ENCODE assay signal across 23 mouse cellular contexts in genomic region chr4:75861076-75861475, GRCm38 (mm10).
DNase-seq lines count a peak whose midpoint lies in the region; ATAC-seq and TF ChIP-seq lines count a peak whose summit lies in the region.
"Had no signal": no experiment of that assay in that cellular context is flagged by ENCODE, and none has a peak within 500 bp of the region (broad histone marks: within the 10 kb centered on the region; RNA-seq: fewer than 3 reads in every experiment).

No protein-coding gene starts in this region.

- no peaks in the 10 kb centered on the region for H3K9me3 ChIP-seq in lung, embryonic 14.5 days (ENCODE audit: low read depth, low read length)
- no peaks in the 10 kb centered on the region for H3K9me3 ChIP-seq in lung, postnatal 0 days (ENCODE audit: low read length)
- H3K9me3 ChIP-seq in stomach, embryonic 14.5 days (ENCODE audit: control insufficient read depth, low read depth, low read length): no peaks in the 10 kb centered on the region
- no peaks in the 10 kb centered on the region for H3K9me3 ChIP-seq in stomach, postnatal 0 days (ENCODE audit: control insufficient read depth, low read length)
- H3K9me3 ChIP-seq: embryonic facial prominence, embryonic 12.5 days; embryonic facial prominence, embryonic 15.5 days; forebrain, embryonic 10.5 days; forebrain, embryonic 12.5 days had no signal

- 0 out of 2 replicates have a peak, but pooled peaks cover 4% of the 10 kb centered on the region for H3K4me1 ChIP-seq in lung, embryonic 14.5 days (ENCODE audit: insufficient read depth)
- H3K4me1 ChIP-seq in lung, postnatal 0 days (ENCODE audit: insufficient read depth, low read depth, low read length): no peaks in the 10 kb centered on the region
- no peaks in the 10 kb centered on the region for H3K4me1 ChIP-seq in stomach, embryonic 14.5 days (ENCODE audit: control insufficient read depth, insufficient read depth, low read length)
- no peaks in the 10 kb centered on the region for H3K4me1 ChIP-seq in stomach, postnatal 0 days (replicated peaks; ENCODE audit: control insufficient read depth, insufficient read depth)
- H3K4me1 ChIP-seq: embryonic facial prominence, embryonic 15.5 days had no signal

- H3K27ac ChIP-seq in lung, embryonic 14.5 days (ENCODE audit: low read depth): no peak overlapping the region
- H3K27ac ChIP-seq in lung, postnatal 0 days (ENCODE audit: low read length): no peak overlapping the region
- H3K27ac ChIP-seq in stomach, embryonic 14.5 days (ENCODE audit: low read length): no peak overlapping the region
- H3K27ac ChIP-seq in stomach, postnatal 0 days (replicated peaks): no peak overlapping the region
- H3K27ac ChIP-seq: embryonic facial prominence, embryonic 12.5 days; embryonic facial prominence, embryonic 15.5 days; forebrain, embryonic 10.5 days; forebrain, embryonic 12.5 days had no signal

- no peak overlapping the region for H3K9ac ChIP-seq in lung, embryonic 14.5 days
- no peak overlapping the region for H3K9ac ChIP-seq in lung, postnatal 0 days (replicated peaks; ENCODE audit: low read depth)
- H3K9ac ChIP-seq in stomach, embryonic 14.5 days (replicated peaks; ENCODE audit: low read depth, low read length): no peak overlapping the region
- no peak overlapping the region for H3K9ac ChIP-seq in stomach, postnatal 0 days (ENCODE audit: low read length)
- H3K9ac ChIP-seq: embryonic facial prominence, embryonic 12.5 days; embryonic facial prominence, embryonic 15.5 days; forebrain, embryonic 12.5 days had no signal

- ATAC-seq in lung, embryonic 14.5 days (ENCODE audit: insufficient read depth): peak; percentile 45; the same call in 1 of the 2 replicates
- ATAC-seq in lung, postnatal 0 days: no peak
- peak; percentile 71; the same call in 1 of the 2 replicates for ATAC-seq in stomach, embryonic 14.5 days (ENCODE audit: insufficient number of reproducible peaks, insufficient read depth, low FRiP score, low read depth)
- ATAC-seq in stomach, postnatal 0 days (ENCODE audit: low FRiP score, low TSS enrichment): no peak
- ATAC-seq: forebrain, embryonic 14.5 days; forebrain, embryonic 16.5 days had no signal

- no peak overlapping the region for H3K4me3 ChIP-seq in lung, embryonic 14.5 days (ENCODE audit: low read depth, low read length)
- H3K4me3 ChIP-seq in lung, postnatal 0 days (ENCODE audit: low read depth, low read length): no peak overlapping the region
- H3K4me3 ChIP-seq in stomach, embryonic 14.5 days (ENCODE audit: low read depth, low read length): no peak overlapping the region
- no peak overlapping the region for H3K4me3 ChIP-seq in stomach, postnatal 0 days (ENCODE audit: low read depth, low read length)
- H3K4me3 ChIP-seq: embryonic facial prominence, embryonic 12.5 days; embryonic facial prominence, embryonic 15.5 days; erythroblast, embryonic 14.5 days; forebrain, embryonic 10.5 days; forebrain, embryonic 12.5 days had no signal

- no peaks in the 10 kb centered on the region for H3K36me3 ChIP-seq in lung, embryonic 14.5 days (ENCODE audit: insufficient read depth)
- no peaks in the 10 kb centered on the region for H3K36me3 ChIP-seq in lung, postnatal 0 days (ENCODE audit: insufficient read depth, low read length)
- no peaks in the 10 kb centered on the region for H3K36me3 ChIP-seq in stomach, embryonic 14.5 days (ENCODE audit: control insufficient read depth, insufficient read depth, low read length)
- no peaks in the 10 kb centered on the region for H3K36me3 ChIP-seq in stomach, postnatal 0 days (ENCODE audit: control insufficient read depth, insufficient read depth, low read length)
- H3K36me3 ChIP-seq: embryonic facial prominence, embryonic 12.5 days; embryonic facial prominence, embryonic 15.5 days; forebrain, embryonic 10.5 days; forebrain, embryonic 12.5 days had no signal

- TF ChIP-seq EP300 in lung, postnatal 0 days (IDR thresholded peaks at IDR 0.05): no peak
- TF ChIP-seq EP300 in stomach, postnatal 0 days (optimal IDR thresholded peaks at IDR 0.05): no peak

- no peak for TF ChIP-seq CTCF in lung, embryonic 14.5 days (IDR thresholded peaks at IDR 0.05; ENCODE audit: low read depth)
- TF ChIP-seq CTCF in lung, postnatal 0 days (IDR thresholded peaks at IDR 0.05): no peak
- TF ChIP-seq CTCF in stomach, postnatal 0 days (IDR thresholded peaks at IDR 0.05; ENCODE audit: low read depth): no peak

- H3K4me2 ChIP-seq in lung, embryonic 14.5 days: no peak overlapping the region
- no peak overlapping the region for H3K4me2 ChIP-seq in lung, postnatal 0 days (replicated peaks; ENCODE audit: low read depth, low read length)
- no peak overlapping the region for H3K4me2 ChIP-seq in stomach, embryonic 14.5 days (replicated peaks; ENCODE audit: low read depth, low read length)
- no peak overlapping the region for H3K4me2 ChIP-seq in stomach, postnatal 0 days (replicated peaks; ENCODE audit: low read depth)
- H3K4me2 ChIP-seq: embryonic facial prominence, embryonic 12.5 days; embryonic facial prominence, embryonic 15.5 days; forebrain, embryonic 12.5 days had no signal

- DNase-seq in lung, embryonic 14.5 days: peak; percentile 35
- DNase-seq in lung, postnatal 25 days (ENCODE audit: low spot score): no peak
- DNase-seq in lung, postnatal 0 days (ENCODE audit: low spot score): peak; percentile 16
- no peak for DNase-seq in lung, postnatal 4 days
- DNase-seq in stomach, postnatal 0 days (ENCODE audit: low spot score): no peak
- DNase-seq: adrenal gland, adult 2 months; adrenal gland, postnatal 10 days; adrenal gland, postnatal 25 days; cerebellum, adult 11 months; cerebellum, adult 18-20 months; cerebellum, adult 8-10 months; cerebellum, adult 9-11 months; cerebellum, postnatal 14 days; cerebellum, postnatal 36 days; embryo, embryonic 11 days had no signal

- H3K27me3 ChIP-seq in lung, embryonic 14.5 days (ENCODE audit: insufficient read depth, low read length): no peaks in the 10 kb centered on the region
- no peaks in the 10 kb centered on the region for H3K27me3 ChIP-seq in lung, postnatal 0 days (replicated peaks; ENCODE audit: insufficient read depth, low read length)
- H3K27me3 ChIP-seq in stomach, embryonic 14.5 days (ENCODE audit: control insufficient read depth, insufficient read depth, low read length): no peaks in the 10 kb centered on the region
- H3K27me3 ChIP-seq in stomach, postnatal 0 days (ENCODE audit: control insufficient read depth, insufficient read depth, low read length): no peaks in the 10 kb centered on the region
- H3K27me3 ChIP-seq: embryonic facial prominence, embryonic 12.5 days; embryonic facial prominence, embryonic 15.5 days; forebrain, embryonic 12.5 days had no signal

- WGBS in lung, embryonic 14.5 days: 70% methylated on average over 2 of the region's 2 CpGs
- WGBS in lung, postnatal 0 days: 64% methylated on average over 2 of the region's 2 CpGs
- 66% methylated on average over 2 of the region's 2 CpGs for WGBS in stomach, embryonic 14.5 days
- 67% methylated on average over 2 of the region's 2 CpGs for WGBS in stomach, postnatal 0 days

Comparison
In these comparisons a context has a peak if more than half of its experiments do, and no peak if none do; other contexts are left out.
1. ATAC-seq: peak in lung, embryonic 14.5 days (single experiment) and stomach, embryonic 14.5 days (single experiment); none in lung, postnatal 0 days (single experiment) and stomach, postnatal 0 days (single experiment).
2. DNase-seq: peak in lung, embryonic 14.5 days (single experiment) and lung, postnatal 0 days (single experiment); none in lung, postnatal 25 days (single experiment), lung, postnatal 4 days (0 of 2) and stomach, postnatal 0 days (single experiment).